Mouse (Mus musculus): ENCODE results near the gene Usp3.

- TF ChIP-seq CHD2 (IDR thresholded peaks at IDR 0.05; ENCODE audit: low read length) (no peak), CTCF (conservative IDR thresholded peaks at IDR 0.05 in 1 of 2, IDR thresholded peaks at IDR 0.05 in 1 of 2; ENCODE audit: low read depth in 2 of 2, low read length in 2 of 2) (no peak), ETS1 (conservative IDR thresholded peaks at IDR 0.05; ENCODE audit: low read depth, low read length) (no peak)
Observed at GRCm38 (mm10) chr9:66558971-66559370, 34.0 kb downstream of the Usp3 start.

Data from CH12.LX (cell line).